Mouse (Mus musculus) heart, embryonic 15.5 days (tissue): ENCODE measurements around the gene Ecpas. TPM values are rescaled to one million over a fixed set of nuclear protein-coding genes. Genes with fewer than 3 reads are reported as not detected.

Experiments
- ATAC-seq: fragments of 200-750 bp; cut with Nextera tagmentation; replicated peaks from 2 replicates; pipeline ENCODE4 v1.8.0; 2017; ENCODE audit warnings: low read depth, moderate TSS enrichment; ENCODE audit not compliant: insufficient number of reproducible peaks, insufficient read depth, low FRiP score
- H3K27ac ChIP-seq: fragments of 300-500 bp; sonication (generic); 2 replicates; pipeline ENCODE4 v1.5.1; 2015; ENCODE audit warnings: mild to moderate bottlenecking, inconsistent platforms
- H3K27me3 ChIP-seq: fragments of 300-500 bp; sonication (generic); 2 replicates; pipeline ENCODE4 v1.6.1; 2015; ENCODE audit warnings: inconsistent platforms
- H3K36me3 ChIP-seq: fragments of 300-500 bp; sonication (generic); 2 replicates; pipeline ENCODE4 v1.6.1; 2015; ENCODE audit warnings: mild to moderate bottlenecking, inconsistent platforms
- H3K4me1 ChIP-seq: fragments of 300-500 bp; sonication (generic); replicated peaks from 2 replicates; pipeline ENCODE4 v1.6.1; 2015; ENCODE audit warnings: inconsistent platforms
- H3K4me2 ChIP-seq: fragments of 300-500 bp; sonication (generic); 2 replicates; pipeline ENCODE4 v1.6.1; 2015; ENCODE audit warnings: inconsistent platforms, mild to moderate bottlenecking, moderate library complexity
- H3K4me3 ChIP-seq: fragments of 300-500 bp; sonication (generic); 2 replicates; pipeline ENCODE4 v1.5.1; 2015; ENCODE audit warnings: mild to moderate bottlenecking, inconsistent platforms
- H3K9ac ChIP-seq: fragments of 300-500 bp; sonication (generic); 2 replicates; pipeline ENCODE4 v1.6.1; 2015; ENCODE audit warnings: mild to moderate bottlenecking, inconsistent platforms
- H3K9me3 ChIP-seq: fragments of 300-500 bp; sonication (generic); replicated peaks from 2 replicates; pipeline ENCODE4 v1.6.1; 2016; ENCODE audit warnings: inconsistent platforms
- WGBS: fragments of 180-500 bp; shearing (Covaris S2); methylation state at CpG from one replicate; pipeline ENCODE4 v1.1.7; 2015; ENCODE audit warnings: mixed read lengths; 5-methylcytosine and 5-hydroxymethylcytosine counted together
- polyA plus RNA-seq: library from polyadenylated mRNA; unstranded; fragments of >200 nt; fragmentation: Nextera tagmentation; extraction: Ambion mirVana; gene quantifications from 2 replicates; pipeline ENCODE4 v1.2.1, GENCODE M21; 2015

Ecpas gene
- polyA plus RNA-seq, 1 experiment from 2014 or later, result 24.8 TPM

DNA sequence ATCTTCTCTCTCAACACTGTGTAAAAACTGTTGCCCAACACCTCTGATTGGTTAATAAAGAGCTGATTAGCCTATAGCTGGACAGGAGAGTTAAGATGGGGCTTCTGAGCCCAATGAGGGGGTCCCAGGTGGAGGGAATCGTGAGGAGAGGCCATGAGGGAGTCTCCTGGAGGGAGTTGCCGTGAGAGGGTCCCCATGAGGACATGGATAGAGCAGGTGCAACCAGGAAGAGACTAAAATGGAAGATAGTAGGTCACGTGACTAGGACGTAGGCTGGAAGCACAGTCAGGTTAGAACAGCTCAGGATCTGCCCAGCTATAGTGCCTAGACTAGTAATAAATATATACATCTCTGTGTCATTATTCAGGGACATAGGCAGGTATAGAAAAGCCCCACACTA lies 21.8 kb upstream of the Ecpas start:
- no peak for ATAC-seq
- H3K27me3 ChIP-seq, result no peaks in the 10 kb centered on the region
- no peaks in the 10 kb centered on the region for H3K36me3 ChIP-seq
- H3K9ac ChIP-seq, result no peak overlapping the region
- H3K4me2 ChIP-seq, result no peak overlapping the region
- no peak overlapping the region for H3K4me3 ChIP-seq
- WGBS, result 75% methylated on average over 4 of the region's 4 CpGs
- H3K27ac ChIP-seq, result no peak overlapping the region
- no peaks in the 10 kb centered on the region for H3K9me3 ChIP-seq
- peaks cover 4% of the 10 kb centered on the region; the same call in 1 of the 2 replicates for H3K4me1 ChIP-seq

DNA sequence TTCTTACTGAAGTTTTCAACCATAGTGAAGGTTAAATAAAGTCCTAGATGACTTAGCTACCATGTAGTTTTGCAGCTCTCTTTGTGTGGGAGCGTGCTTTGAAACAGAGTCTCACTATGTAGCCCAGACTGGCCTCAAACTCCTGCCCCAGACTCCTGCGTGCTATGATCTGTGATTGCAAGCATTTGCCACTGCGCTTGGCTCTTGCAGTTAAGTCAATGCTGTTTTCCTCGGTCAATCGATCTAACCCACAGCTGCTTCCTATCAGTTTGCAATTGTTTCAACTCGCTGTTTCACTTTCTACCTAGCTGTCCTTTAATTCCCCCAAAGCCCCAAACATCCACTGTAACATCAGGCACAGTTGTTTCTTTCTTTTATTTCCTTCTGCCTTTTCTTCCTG lies 20.0 kb upstream of the Ecpas start:
- H3K4me1 ChIP-seq, result peaks cover 4% of the 10 kb centered on the region; the same call in 1 of the 2 replicates
- no peaks in the 10 kb centered on the region for H3K27me3 ChIP-seq
- no peak overlapping the region for H3K27ac ChIP-seq
- no peak for ATAC-seq
- H3K4me3 ChIP-seq, result no peak overlapping the region
- no peaks in the 10 kb centered on the region for H3K9me3 ChIP-seq
- H3K4me2 ChIP-seq, result no peak overlapping the region
- H3K9ac ChIP-seq, result no peak overlapping the region
- H3K36me3 ChIP-seq, result no peaks in the 10 kb centered on the region
- WGBS, result 76% methylated on average over 6 of the region's 6 CpGs

DNA sequence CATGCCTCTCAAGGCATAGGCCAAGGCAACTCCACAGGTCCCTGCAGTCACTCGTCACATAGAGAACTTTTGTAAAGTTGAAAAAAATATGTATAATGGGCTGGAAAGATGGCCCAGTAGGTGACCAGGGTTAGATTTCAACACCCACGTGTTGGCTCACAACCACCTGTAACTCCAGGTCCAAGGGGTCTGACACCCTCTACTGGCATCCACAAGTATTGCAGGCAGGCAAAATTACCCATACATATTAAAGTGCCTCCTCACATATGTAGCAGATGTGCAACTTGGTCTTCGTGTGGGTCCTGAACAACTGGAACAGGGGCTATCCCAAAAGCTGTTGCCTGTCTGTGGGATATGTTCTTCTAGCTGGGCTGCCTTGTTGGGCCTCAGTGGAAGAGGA lies 15.1 kb upstream of the Ecpas start:
- Histone ChIP-seq H3K4me1 (no peaks in the 10 kb centered on the region), H3K36me3 (no peaks in the 10 kb centered on the region), H3K9me3 (no peaks in the 10 kb centered on the region), H3K27ac (no peak overlapping the region), H3K4me2 (no peak overlapping the region), H3K4me3 (no peak overlapping the region), H3K27me3 (no peaks in the 10 kb centered on the region), H3K9ac (no peak overlapping the region)
- 67% methylated on average over 3 of the region's 3 CpGs for WGBS
- no peak for ATAC-seq

DNA sequence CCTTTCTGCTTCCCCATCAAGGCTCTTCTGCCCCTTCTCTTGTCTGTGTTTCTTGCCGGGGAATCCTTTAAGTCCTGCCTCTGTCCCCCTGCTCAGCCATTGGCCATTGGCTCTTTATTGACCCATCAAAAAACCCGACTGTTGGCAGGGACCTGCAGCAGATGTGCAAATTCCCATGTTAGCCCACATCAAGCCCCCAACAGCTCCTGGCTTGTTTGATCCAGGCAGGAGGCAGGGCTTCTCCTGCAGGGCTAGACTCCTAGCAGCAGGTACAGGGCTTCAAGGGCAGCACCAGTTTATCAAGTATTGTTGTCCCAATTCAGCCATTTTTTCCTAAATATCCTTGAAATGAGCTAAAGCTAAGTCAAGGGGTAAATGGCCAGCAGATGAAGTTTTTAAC lies 13.6 kb upstream of the Ecpas start:
- no peaks in the 10 kb centered on the region for H3K27me3 ChIP-seq
- 34% methylated on average over 2 of the region's 2 CpGs for WGBS
- no peak overlapping the region for H3K27ac ChIP-seq
- H3K4me1 ChIP-seq, result no peaks in the 10 kb centered on the region
- ATAC-seq, result no peak
- H3K9ac ChIP-seq, result no peak overlapping the region
- no peaks in the 10 kb centered on the region for H3K9me3 ChIP-seq
- no peak overlapping the region for H3K4me3 ChIP-seq
- H3K4me2 ChIP-seq, result no peak overlapping the region
- H3K36me3 ChIP-seq, result no peaks in the 10 kb centered on the region

DNA sequence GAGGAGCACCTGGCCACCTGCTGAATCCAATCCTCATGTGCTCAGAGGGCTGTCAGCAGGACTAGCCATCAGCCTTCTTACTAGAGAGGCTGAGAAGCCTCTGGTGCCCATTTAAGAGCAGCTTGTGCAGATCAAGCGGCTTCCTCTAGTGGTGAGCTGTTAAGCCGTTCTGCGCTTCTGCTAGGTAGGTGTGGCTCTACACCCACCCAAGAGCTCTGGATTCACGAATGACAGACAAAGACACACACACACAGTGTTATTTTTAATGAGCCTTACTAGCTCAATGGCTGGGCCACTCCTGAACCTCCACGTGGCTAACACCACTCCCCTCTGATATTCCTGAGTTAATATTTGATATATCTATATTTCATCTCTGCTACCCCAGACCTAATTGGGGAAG lies 13.1 kb upstream of the Ecpas start:
- Histone ChIP-seq H3K9me3 (no peaks in the 10 kb centered on the region), H3K27ac (no peak overlapping the region), H3K9ac (no peak overlapping the region), H3K4me1 (no peaks in the 10 kb centered on the region), H3K4me2 (no peak overlapping the region), H3K27me3 (no peaks in the 10 kb centered on the region), H3K4me3 (no peak overlapping the region), H3K36me3 (no peaks in the 10 kb centered on the region)
- ATAC-seq, result no peak
- 35% methylated on average over 5 of the region's 5 CpGs for WGBS

DNA sequence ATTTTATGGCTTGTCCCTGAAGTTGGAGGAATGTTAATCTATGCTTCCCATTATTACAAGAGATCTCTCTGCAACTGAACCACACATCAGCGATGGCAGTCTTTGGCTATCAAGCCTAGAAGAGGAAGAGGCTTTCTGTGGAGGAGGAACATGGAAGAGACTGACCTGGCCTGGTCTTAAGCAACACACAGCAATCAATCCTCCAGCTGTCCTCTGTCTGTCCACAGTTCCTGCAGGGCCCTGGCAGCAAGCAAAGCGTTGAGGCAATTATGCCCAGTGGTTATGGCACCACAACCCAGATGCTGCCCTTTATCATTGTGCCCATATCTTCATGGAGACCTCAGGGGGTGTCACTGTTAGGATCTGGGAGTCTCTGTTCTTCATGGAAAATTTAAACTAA lies 11.4 kb upstream of the Ecpas start:
- WGBS, result 71% methylated on average over 2 of the region's 2 CpGs
- Histone ChIP-seq H3K9ac (no peak overlapping the region), H3K27me3 (no peaks in the 10 kb centered on the region), H3K27ac (no peak overlapping the region), H3K4me3 (no peak overlapping the region), H3K9me3 (no peaks in the 10 kb centered on the region), H3K4me1 (no peaks in the 10 kb centered on the region), H3K36me3 (no peaks in the 10 kb centered on the region), H3K4me2 (no peak overlapping the region)
- ATAC-seq, result no peak

DNA sequence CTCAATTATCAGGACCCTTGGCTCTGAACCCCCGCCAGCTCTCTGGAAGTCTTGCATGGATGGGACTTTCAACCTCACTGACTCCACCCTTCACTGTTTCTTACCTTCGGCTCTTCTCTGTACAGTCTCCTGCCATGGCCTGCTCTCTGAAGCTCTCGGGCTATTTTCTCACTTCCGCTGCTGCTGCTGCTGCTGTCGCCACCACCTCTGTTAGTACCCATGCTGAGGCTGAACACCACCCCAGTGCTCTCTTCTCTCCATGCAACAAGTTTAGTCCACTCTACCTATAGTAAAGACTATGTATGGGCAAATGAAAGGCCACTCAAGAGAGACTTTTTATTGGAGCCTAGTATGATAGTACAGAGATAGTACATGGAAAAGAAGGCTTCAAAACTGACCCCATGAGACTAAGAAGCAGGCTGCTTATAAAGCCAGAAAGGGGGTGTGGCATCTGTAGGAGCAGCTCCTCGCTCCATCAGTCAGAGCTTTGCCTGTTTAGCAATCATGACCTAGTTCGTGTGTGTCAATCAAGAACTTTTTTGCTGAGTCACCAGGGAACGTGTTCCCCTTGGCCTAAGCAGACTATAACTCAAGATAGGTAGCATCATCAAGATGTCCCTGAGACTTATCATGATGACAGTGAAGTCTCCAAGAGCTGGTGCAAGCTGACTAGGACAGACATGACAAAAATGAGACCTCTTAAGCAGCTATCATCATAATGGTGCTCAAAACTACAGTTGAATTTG lies 2.7 kb upstream of the Ecpas start:
- WGBS, result 65% methylated on average over 8 of the region's 8 CpGs
- Histone ChIP-seq H3K4me3 (no peak overlapping the region), H3K9me3 (no peaks in the 10 kb centered on the region), H3K36me3 (no peaks in the 10 kb centered on the region), H3K27me3 (no peaks in the 10 kb centered on the region), H3K27ac (no peak overlapping the region), H3K9ac (no peak overlapping the region), H3K4me1 (peaks cover 10% of the 10 kb centered on the region), H3K4me2 (no peak overlapping the region)
- no peak for ATAC-seq

DNA sequence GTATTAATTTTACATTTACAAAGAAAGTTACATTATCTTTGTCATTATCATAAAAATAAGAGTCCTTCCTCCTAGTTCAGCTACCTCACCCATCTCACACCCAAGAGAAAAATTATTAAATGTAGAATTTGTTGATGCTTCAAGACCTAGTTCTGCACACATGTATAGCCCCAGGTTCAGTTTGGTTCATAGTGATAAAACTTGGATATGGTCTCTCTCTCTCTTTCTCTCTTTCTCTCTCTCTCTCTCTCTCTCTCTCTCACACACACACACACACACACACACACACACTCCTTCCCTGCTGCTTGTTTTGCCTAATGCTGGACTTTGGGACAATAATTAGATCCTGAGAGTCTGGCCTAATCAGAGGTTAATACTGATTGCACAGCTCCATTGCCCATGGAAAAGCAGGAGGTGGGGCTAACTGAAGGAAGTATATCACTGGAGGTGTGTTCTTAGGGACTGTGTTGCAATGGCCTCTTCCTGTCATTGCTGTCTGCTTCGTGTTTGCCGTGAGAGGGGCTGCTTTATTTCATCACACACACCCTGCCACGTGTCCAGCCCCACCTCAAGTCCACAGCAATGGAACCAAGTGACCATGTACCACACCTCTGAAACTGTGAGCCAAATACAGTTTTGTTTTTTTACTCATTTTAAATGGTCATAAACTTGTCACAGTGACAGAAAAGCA lies 932 bp upstream of the Ecpas start:
- H3K4me3 ChIP-seq, result peak overlapping the region; percentile 97
- WGBS, result 39% methylated on average over 3 of the region's 3 CpGs
- no peak overlapping the region for H3K9ac ChIP-seq
- no peaks in the 10 kb centered on the region for H3K27me3 ChIP-seq
- H3K9me3 ChIP-seq, result no peaks in the 10 kb centered on the region
- H3K27ac ChIP-seq, result peak overlapping the region; percentile 99; the same call in 1 of the 2 replicates
- H3K4me2 ChIP-seq, result peak overlapping the region; percentile 81
- no peaks in the 10 kb centered on the region for H3K36me3 ChIP-seq
- H3K4me1 ChIP-seq, result peaks cover 15% of the 10 kb centered on the region
- no peak for ATAC-seq

DNA sequence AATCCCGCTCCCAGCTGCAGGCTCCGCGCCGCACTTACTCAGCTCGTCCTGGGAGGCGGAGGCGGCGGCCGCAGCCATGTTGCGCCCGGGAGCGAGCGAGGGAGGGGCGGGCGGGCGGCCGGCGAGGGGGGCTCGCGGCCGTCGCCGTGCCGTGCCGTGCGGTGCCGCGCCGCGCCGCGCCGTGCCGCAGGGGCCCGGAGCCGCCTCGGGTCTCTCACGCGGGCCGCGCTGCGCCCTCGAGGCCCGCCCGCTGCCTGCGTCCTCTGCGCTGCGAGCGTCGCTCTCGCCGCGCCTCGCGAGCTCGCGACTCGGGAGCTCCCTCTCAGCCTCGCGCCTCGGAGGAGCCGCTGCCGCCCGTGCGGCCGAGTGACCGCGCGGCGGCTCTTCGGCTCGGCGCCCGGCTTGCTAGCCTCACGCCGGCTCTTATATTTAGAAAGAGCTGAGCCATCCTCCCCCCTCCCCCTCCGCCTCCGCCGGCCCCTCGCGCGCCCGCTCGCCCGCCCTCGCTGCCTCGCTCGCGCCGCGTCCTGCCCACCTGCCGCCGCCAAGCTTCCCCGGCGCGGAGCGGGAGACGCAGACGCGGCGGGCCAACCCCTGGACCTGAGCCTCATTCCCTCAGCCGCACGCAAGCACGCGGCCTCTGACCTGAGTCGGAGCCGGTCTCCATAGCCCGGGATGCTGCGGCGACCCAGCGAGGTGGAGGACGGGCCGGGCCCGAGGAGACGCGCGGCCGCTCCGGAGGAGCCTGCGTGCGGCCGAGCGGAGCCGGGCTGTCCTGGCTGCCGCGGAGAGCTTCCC lies 519 bp downstream of the Ecpas start:
- WGBS, result under 1% methylated on average over 84 of the region's 126 CpGs
- Histone ChIP-seq H3K4me3 (peak overlapping the region; percentile 97), H3K4me1 (peaks cover 15% of the 10 kb centered on the region), H3K4me2 (peak overlapping the region; percentile 81), H3K9me3 (no peaks in the 10 kb centered on the region), H3K9ac (peak overlapping the region; percentile 99), H3K27ac (peak overlapping the region; percentile 99), H3K27me3 (no peaks in the 10 kb centered on the region), H3K36me3 (no peaks in the 10 kb centered on the region)
- ATAC-seq, result peak; percentile 71

DNA sequence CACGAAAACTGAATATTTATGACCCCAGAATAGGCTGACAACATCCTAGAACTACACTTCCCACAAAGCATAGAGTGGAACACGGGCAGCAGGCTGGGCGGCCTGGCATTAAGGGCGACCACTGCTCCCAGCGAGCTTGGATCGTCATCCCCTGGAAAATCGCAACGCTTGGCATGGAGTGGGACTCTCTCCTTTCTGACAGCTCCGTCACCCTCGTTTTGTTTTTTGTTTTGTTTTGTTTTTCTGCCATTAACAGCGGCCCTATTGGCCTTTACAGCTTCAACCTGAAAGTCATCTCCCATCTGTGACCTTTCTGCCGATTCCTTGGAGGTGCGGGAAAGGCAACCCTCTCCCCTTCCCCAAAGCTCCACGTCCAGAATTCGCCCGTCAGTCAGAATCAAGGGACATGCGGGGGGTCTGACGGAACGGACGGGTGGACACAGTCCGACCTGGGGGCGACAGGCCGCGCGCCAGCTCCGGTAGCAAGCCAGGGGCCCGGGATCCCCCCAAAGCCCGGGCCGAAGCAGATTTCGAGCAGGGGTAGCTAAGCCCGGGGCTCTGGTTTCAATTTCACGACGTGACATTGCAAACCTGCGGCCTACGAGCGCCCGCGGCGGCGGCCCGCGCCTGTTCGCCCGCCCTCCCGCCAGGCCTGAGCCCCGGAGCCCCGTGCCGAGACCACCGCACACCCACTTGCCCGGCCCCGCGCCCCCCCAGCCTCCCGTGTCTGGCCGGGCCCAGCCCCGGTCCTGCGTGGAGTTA lies 1.3 kb downstream of the Ecpas start:
- Histone ChIP-seq H3K9ac (peak overlapping the region; percentile 99), H3K4me2 (peak overlapping the region; percentile 81), H3K4me1 (peaks cover 15% of the 10 kb centered on the region), H3K27ac (peak overlapping the region; percentile 99), H3K4me3 (peak overlapping the region; percentile 97), H3K36me3 (no peaks in the 10 kb centered on the region), H3K9me3 (no peaks in the 10 kb centered on the region), H3K27me3 (no peaks in the 10 kb centered on the region)
- WGBS, result under 1% methylated on average over 54 of the region's 56 CpGs
- ATAC-seq, result peak; percentile 48
